Mouse (Mus musculus) skeletal muscle tissue, adult 2 months (tissue): ENCODE measurements around the gene Dock4.
"Not testable (repeated sequence)": the region's sequence is repeated elsewhere in the genome, so short reads cannot be mapped to it uniquely, and the experiment has no call there.

Experiments used
- DNase-seq: peaks from one replicate; pipeline ENCODE4 v3.0.0-alpha.2; 2012; ENCODE audit warnings: low read depth, low spot score

Gene Dock4

DNA sequence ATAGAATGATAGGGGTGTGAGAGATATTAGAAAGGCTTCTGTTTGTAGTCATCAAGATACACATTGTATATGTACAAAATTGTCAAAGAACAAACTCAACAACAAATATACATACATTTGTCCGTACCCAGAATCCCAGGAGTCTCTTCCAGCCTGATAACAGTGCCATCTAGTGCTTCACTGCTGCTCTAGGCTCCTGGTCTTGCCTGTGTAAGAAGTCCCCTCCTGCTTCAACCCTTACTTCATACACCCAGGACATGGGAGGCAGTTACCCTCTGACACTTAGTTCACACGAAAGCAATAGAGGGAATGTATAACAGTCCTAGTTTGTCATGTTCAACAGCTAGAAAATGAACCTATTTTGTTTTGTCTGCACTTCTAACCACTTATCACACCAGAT lies 378.5 kb downstream of the Dock4 start:
- no peak for DNase-seq

DNA sequence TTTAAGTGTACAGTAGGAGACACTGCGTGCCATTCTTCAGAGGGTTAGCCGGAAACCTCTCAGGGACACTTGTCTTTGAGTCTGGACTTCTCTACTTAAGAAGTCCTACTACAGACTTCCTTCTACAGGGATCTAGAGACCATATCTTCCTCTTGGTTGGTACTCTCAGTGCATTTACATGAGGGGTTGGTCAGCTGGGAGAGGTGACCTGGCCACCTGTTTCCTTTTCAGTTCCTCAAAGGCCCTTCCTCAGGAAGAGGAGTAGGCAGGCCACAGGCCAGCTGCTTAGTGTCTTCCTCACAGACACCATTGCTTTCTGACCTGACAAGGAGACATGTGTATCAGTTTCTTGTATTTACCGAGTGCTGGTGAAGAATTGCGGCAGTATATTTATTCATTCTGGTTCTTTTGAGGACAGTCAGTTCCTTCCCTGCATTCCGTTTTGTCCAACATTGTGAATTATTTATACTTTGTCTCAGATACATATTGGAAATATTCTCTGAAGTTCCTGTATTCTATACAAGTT lies 380.2 kb downstream of the Dock4 start:
- DNase-seq = no peak

DNA sequence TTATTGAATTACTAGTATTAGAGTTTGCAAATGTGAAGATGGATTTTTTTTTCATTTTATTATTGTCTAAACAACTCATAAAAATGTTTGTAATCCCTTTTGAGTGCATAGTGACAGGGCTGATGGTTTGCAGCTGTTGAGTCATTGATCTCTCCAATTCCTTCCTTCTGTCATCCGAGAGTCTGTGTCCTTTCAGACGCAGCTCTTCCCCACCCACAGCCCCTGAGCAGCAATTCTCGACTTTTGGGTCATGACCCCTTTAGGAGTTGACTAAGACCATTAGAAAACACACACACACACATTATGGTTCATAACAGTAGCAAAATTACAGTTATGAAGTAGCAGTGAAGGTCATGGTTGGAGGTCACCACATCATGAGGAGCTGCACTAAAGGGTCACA lies 380.7 kb downstream of the Dock4 start:
- no peak for DNase-seq

DNA sequence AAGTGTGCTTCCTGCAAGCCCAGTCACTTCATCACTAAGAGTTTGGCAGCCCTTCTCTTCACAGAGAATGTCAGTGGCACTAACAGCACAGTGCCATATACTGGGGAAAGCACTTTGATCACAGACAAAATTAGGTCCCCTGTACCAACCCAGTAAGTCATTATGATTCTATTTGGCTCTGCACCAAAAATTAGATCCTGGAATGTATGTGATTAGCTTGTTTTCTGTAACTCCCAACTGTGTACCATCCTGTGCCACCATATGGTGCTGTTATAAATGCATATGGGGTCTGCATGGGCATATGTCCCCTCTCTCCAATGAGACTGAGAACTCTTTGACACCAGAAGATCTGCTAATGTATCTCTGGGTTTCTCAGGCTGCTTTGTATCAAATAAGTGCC lies 382.3 kb downstream of the Dock4 start:
- no peak for DNase-seq

DNA sequence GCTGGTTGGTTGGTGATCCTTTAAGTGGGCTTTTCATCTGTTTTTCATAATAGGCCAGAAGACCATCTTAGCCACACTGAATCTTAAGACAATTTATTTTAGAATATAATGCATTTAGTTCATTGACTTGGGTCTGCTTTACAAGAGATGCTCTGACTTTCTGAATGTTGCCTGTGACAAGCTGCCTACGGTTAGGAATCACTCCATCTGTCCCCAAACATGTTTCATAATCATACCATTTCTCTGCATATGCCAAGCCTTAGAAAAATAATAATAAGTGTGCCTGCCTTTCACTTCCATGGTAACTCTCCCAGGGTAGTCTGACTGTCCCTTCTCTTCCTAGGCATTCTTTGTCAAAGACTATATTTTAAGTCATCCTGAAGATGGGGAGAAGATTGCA lies 383.5 kb downstream of the Dock4 start:
- DNase-seq = no peak

DNA sequence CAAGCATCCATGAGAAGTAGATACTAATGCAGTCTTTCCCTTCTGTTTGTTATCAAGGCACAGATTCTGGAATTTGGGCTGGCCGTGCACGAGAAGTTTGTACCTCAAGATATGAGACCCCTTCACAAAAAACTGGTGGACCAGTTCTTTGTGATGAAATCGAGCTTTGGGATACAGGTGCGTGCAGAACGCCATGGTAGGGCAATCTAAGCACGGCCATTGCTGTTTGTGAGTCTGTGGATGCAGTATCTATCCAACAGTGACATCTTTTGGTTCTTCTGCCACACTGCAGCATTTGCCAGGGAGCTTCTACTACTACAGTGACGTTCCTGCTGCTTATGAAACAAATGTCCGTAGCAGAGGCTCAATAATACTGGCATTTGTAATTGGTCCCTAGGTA lies 386.4 kb downstream of the Dock4 start:
- no peak for DNase-seq

DNA sequence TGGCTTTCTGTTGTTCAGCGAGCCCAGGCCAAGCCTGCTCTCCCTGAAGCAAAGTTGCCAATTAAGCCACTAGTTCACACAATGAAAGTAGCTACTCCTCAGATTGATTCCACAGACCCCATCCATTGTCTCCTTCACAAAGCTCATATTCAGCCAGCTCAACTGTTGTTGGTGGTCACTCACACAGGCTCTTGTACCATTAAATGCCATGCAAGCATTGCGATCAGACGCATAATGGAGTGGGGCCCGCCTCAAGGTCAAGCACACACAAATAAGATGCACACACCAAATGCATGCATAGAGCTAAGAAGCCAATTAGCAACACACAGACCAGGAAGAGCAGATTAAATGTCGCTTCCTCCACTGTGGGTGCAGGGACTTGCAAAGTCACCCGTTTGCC lies 391.2 kb downstream of the Dock4 start:
- no peak for DNase-seq

DNA sequence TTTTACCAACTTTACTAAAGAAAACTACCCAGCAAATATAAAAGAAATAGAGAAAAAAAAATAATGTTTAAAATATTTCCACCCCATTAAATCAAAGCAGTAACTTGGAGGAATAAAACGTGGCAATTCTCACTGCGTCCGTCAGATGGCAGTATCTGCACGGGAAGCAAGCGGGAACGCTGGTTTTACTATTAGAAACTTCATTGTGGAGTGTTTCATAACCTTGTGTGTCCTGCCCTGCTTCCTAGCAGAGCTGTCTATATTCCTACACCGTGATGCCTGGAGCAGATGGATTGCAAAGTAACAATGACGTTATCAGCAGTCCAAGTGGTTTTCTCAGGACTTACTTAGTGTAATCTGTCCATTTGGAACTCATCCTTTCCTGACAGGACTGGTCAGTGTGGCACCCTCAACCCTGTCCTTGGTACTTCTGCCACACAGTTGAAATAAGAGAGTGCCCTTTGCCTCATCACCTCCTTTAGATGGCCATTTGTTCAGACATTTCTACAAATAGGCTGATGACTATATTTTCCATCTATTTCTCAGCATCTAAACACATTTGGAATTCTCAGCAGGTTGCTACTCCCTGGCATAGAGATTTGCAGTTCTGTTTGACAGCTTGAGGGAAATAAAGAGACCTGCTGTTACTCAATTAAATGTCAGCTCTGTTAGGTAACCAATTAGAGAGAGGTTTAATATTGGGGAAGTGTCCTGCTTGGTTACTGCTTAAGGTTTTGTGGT lies 392.0 kb downstream of the Dock4 start:
- peak; percentile 35 for DNase-seq

DNA sequence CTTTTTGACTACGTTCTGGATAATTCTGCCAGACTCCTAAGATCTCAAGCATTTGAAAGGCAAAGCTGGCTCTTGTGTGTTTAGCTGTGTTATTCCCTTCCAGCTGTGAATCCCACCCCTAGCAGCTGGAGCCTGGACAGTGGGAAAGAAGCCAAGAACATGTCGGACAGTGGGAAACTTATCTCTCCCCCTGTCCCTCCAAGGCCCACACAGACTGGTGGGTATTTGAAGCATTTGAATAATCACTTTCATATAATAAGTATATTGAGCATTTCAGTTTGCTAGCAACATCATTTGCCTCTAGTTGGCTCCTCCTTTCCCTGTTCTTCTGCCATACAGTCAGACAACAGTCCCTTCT lies 392.6 kb downstream of the Dock4 start:
- DNase-seq = no peak

DNA sequence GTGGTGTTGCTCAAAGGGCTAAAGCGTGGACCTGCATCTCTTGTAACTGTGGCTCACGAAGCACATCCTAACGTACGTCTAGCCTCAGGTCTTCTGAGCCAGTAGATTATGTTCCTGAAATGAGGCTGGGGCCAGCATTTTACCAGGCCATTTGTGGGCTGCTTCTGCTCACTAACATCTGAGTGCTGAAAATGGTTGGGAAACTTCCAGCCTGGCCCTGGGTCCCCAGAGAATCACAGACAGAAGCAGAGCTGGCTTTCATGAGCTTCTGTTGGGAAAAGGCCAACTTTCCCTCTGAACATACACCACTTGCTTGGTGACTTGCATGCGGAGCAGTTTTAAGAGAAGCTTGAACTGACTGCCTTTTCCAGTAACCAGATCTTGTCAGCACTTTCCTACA lies 393.2 kb downstream of the Dock4 start:
- DNase-seq = peak; percentile 18

DNA sequence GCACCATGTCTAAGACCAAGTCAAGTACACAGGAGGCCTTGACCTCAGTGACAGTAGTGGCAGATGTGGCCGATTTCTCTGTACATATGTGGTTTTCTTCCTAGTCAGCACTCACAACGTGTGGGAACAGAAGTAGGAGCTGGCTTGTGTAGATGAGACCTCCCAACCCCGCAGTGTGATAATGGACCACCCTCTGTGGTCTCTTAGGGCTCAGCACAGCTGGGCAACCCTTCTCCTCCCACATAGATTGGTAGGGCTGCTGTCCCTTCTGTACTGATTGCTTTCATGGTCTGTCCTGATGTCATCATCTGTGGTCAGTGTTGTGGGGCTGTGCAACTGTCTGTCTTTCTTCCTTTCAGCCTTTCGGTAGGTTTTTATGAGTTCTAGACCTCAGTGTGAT lies 394.1 kb downstream of the Dock4 start:
- DNase-seq = no peak

DNA sequence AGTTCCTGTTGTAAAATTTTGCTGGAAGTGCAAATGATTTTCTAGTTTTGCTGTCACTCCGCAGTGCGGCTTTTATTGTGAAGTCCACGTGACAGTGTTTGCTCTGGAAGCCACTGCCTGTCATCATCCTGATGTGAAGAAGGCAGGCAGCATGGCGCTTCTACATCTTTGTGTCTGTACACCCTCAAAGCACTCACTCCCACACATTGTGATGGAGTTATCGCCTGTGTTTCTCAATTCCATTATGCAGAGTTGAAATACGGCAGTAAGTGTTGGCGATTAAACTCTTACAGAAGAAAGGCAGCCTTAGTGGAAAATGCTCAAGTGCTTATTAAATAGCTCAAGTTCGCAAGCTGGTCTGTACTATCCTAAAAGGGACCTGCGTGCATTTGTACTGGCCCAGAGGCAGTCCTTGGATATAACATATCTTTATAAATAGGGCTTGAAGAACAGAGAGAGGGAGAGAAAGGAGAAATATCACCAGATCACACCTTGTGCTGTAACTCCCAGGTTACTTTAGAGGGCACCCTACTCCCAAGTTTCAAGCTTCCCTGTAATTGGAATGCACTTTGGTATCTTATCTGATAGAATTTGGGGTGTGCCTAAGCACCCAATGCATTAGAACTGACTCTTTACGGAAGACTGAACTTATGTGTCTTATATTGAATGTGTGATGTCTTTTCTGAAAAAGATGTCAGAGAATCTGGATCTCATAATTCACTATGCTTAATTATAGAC lies 396.7 kb downstream of the Dock4 start:
- DNase-seq = no peak

DNA sequence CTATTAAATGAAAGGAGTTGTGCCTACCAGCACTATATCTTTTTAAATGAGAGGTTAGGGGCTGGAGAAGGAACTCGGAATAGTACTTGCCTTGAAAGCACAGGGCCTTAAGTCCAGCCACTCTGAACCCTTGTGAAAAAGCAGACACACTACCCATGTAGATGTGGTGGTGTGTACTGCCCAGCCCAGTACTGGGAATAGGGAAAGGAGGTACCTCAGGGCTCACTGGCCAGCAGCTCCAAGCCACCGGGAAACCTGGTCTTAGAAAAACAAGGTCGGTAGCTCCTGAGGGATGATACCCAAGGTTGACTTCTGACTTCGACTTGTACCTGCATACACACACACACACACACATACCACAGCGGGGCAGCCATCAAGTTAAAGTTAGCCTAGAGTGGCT lies 397.2 kb downstream of the Dock4 start:
- DNase-seq = no peak

DNA sequence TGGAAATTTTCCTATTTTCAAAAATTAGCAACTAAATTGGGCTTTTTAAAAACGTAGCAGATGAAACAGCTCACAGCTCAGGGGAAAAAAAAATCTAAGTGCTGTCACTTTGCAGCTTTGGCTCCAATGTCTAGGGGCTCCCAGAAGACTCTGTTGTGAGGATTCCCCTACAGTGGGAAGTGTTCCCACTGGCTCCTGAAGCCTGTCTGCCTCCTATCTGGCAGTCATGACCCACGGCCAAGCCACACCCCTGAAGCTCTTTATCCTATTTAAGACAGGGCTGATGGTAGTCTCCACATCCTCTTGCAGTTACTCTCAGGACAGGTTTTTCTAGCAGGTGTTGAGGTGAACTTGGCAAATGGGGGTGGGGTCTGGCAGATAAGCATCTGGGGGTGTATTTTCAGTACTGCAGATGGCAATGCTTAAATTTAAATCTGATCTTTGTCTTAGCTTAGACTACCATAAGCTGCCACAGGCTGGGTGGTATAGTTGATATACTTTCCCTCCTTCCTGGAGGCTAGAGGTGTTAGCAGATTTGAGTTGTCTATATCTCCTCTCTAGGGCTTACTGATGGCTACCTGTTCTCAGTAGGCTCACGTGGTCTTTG lies 397.8 kb downstream of the Dock4 start:
- DNase-seq = no peak

DNA sequence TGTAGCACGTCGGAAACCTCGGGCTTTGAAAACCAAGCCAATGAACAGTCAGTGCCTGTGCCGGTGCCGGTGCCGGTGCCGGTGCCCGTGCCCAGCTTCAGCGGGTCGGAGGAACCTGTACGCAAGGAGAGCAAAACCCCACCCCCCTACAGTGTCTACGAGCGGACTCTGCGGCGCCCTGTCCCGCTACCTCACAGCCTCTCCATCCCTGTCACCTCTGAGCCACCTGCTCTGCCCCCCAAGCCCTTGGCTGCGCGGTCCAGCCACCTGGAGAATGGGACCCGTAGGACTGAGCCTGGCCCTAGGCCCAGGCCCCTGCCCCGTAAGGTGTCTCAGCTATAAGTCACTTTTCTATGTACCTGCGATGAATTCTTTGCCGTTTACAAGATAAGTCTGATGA lies 398.6 kb downstream of the Dock4 start:
- no peak for DNase-seq

DNA sequence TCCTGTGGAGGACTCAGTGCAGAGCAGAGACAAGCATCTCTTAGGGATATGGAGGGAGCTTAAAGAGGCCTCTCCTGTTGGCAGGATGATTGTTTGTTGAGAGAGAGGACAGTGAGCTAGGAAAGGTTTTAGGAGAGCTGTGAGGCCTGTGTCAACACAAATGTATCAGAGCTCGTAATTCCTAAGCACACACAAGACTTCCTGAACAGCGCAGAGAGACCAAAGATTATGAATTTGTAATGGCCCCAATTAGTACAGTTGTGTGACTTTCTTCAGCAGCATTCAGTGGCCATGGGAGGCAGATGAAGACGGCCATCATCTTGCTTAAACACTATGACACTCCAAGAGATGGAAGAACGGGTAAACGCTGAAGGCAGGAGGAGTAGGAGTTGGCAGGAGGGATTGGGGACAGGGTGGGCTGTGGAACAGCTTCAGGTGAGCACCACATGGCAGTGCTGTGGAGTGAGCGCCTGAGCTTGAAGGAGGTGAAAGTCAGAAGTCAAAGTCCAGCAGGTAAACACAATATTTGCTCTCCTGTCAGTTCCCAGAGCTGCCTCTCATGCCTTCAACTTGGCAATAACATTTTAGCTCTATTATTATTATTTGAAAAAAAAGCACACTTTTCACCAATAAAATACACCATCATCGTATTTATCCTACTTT lies 409.1 kb downstream of the Dock4 start:
- DNase-seq = no peak

DNA sequence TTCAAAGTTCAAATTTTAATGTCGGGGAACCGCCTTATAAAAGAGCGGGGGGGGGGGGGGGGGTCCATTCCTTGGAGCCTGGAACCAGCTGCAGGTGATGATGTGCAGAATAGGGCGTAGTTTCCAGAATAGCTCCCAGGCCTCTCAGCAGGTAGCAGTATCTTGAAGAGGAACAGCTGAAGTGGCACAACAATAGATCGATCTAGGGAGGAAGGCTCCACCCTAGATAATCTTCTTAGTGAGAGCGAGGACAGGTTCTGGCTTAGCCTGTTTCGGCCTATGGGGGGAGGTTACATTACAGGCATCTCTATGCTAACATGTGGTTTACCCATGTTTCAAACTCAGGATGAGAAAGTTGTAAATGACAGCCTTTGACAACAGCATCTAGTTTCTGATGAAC lies 411.7 kb downstream of the Dock4 start:
- no peak for DNase-seq

DNA sequence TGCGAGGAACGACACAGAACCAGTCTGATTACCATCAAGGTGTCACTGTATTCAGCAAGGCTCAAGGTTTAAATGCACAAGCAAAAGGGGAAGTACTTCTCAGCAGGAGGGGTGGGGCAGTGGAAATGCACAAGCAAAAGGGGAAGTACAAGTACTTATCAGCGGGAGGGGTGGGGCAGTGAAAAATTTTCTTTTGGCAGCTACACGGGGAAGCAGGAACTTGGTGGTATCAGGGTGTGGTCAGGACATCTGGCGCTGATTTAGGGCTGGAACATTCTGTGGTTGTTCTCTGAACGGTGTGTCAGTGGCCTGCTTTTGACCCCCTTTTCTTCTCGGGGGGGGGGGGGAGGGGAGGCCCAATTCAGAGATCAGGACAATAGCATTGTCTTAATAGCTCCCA lies 413.0 kb downstream of the Dock4 start:
- not testable (repeated sequence) for DNase-seq

DNA sequence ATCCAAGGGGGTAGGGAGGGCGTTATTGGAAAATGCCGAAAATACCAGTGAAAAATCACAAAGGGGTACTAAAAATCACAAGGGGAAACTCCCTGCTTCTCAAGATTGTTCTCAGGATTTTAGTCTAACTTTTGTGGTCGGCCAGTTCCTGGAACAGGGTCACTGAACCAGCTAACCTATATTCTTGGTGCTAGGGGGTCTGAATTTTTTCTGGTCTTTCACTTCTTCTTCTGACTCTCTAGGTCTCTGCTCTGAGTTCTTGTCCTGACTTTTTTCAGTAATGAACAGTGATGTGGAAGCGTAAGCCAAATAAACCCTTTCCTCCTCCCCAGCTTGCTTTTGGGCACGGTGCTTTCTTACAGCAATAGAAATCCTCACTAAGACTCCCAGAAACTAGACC lies 424.6 kb downstream of the Dock4 start:
- DNase-seq = no peak

DNA sequence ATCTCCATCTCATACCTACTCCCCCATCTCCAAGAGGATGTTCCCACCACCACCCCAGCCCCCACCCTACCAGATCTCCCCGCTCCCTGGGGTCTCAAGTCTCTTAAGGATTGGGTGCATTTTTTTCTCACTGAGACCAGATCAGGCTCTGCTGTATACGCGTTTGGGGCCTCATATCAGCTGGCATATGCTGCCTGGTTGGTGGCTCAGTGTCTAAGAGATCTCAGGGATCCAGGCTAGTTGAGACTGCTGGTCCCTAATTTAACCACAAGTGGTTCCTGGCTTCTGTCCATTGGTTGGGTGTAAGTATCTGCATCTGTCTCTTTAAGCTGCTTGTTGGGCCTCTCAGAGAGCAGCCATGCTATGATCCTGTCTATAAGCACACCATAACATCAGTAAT lies 427.0 kb downstream of the Dock4 start:
- no peak for DNase-seq

DNA sequence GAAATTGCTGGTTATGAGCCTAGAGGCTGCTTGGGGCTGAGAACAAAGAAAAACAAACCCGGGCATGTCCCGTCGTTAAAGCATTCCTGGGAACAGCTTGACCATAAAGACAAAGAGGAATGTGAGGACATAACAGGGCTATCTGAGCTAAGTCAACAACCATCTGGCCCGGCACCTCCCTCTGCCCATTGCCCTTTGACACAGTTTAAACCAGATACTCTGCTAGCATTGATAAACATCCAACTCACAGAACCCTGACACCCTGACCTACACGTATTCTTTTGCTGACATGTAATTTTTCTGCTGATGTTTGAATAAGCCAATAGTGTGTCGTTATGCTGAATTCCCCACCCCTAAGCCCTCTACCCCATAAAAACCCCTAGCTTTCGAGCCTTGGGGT lies 427.5 kb downstream of the Dock4 start:
- not testable (repeated sequence) for DNase-seq

DNA sequence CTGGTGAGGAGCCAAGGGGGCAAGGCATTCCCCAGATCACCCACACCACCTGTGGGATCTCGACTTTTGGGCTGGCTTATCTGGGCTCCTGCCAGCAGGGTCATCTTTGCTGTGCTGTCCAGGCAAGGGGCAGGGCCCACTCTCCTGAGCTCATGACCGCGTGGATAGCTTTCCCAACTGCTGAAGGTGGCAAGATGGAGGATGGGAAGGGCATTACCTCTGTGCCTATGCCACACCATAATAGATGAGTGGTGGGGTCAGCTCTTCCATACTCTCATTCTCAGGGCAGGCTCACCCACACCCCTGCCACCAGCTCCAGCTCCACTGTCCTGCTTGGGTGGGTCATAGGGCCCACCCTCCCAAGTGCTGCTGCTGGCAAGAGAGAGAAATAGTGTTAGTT lies 439.2 kb downstream of the Dock4 start:
- DNase-seq = no peak
